31 mouse cellular contexts compared by ENCODE assay signal in genomic region chr17:12830351-12830750, GRCm38 (mm10). TPM values are rescaled to one million over a fixed set of nuclear protein-coding genes. Genes with fewer than 3 reads are reported as not detected.
DNase-seq lines count a peak whose midpoint lies in the region; ATAC-seq and TF ChIP-seq lines count a peak whose summit lies in the region.
"Had no signal": no experiment of that assay in that cellular context is flagged by ENCODE, and none has a peak within 500 bp of the region (broad histone marks: within the 10 kb centered on the region; RNA-seq: fewer than 3 reads in every experiment).

No protein-coding gene starts in this region.

- no peaks in the 10 kb centered on the region for H3K36me3 ChIP-seq in limb, embryonic 10.5 days
- H3K36me3 ChIP-seq in liver, embryonic 12.5 days = no peaks in the 10 kb centered on the region
- H3K36me3 ChIP-seq: embryonic facial prominence, embryonic 13.5 days; forebrain, embryonic 12.5 days; heart, embryonic 15.5 days; hindbrain, embryonic 15.5 days; midbrain, embryonic 13.5 days had no signal

- H3K4me2 ChIP-seq in liver, embryonic 12.5 days = no peak overlapping the region
- H3K4me2 ChIP-seq: embryonic facial prominence, embryonic 13.5 days; forebrain, embryonic 12.5 days; heart, embryonic 15.5 days; hindbrain, embryonic 15.5 days; midbrain, embryonic 13.5 days had no signal

- H3K4me3 ChIP-seq in layer of hippocampus, adult 2 months = no peak overlapping the region
- no peak overlapping the region for H3K4me3 ChIP-seq in cerebellum, adult 2 months (replicated peaks; ENCODE audit: insufficient read depth, low read depth, low read length)
- H3K4me3 ChIP-seq in limb, embryonic 10.5 days = no peak overlapping the region
- no peak overlapping the region for H3K4me3 ChIP-seq in liver, embryonic 12.5 days
- H3K4me3 ChIP-seq: embryonic facial prominence, embryonic 13.5 days; erythroblast, embryonic 14.5 days; forebrain, embryonic 12.5 days; heart, embryonic 15.5 days; hindbrain, embryonic 15.5 days; megakaryocyte, embryonic 14.5 days; midbrain, embryonic 13.5 days had no signal

- H3K9me3 ChIP-seq in limb, embryonic 10.5 days (replicated peaks) = peaks cover 5% of the 10 kb centered on the region; the same call in 1 of the 2 replicates
- H3K9me3 ChIP-seq in liver, embryonic 12.5 days (replicated peaks) = no peaks in the 10 kb centered on the region; the same call in 1 of the 2 replicates
- H3K9me3 ChIP-seq: forebrain, embryonic 12.5 days; hindbrain, embryonic 15.5 days; megakaryocyte, embryonic 14.5 days; midbrain, embryonic 13.5 days had no signal

- DNase-seq in layer of hippocampus, adult 2 months (ENCODE audit: low spot score in 2 of 2) = no peak
- no peak for DNase-seq in layer of hippocampus, postnatal 36 days
- DNase-seq in brain, adult 2 months (ENCODE audit: low read depth, low spot score) = peak; percentile 76
- peak; percentile 51 to 72 for DNase-seq in cerebellum, adult 2 months
- DNase-seq in limb, embryonic 10.5 days (ENCODE audit: low spot score) = peak; percentile 12
- DNase-seq in frontal cortex, postnatal 25 days (ENCODE audit: low spot score in 2 of 2) = no peak
- DNase-seq: adrenal gland, adult 8-10 months; B cell, adult 2 months; embryo, embryonic 11 days; heart, postnatal 4 days; kidney, adult 2 months; liver, postnatal 0 days; right cerebral cortex, postnatal 14 days; spleen, adult 18-20 months; thymus, postnatal 14 days had no signal

- H3K4me1 ChIP-seq in cerebellum, adult 2 months (ENCODE audit: control insufficient read depth, insufficient read depth, low read length) = peaks cover 8% of the 10 kb centered on the region; the same call in 1 of the 2 replicates
- H3K4me1 ChIP-seq in limb, embryonic 10.5 days = peaks cover 6% of the 10 kb centered on the region; the same call in 1 of the 2 replicates
- H3K4me1 ChIP-seq in liver, embryonic 12.5 days = no peaks in the 10 kb centered on the region
- H3K4me1 ChIP-seq: embryonic facial prominence, embryonic 13.5 days; forebrain, embryonic 12.5 days; hindbrain, embryonic 15.5 days; midbrain, embryonic 13.5 days had no signal

- WGBS in cerebellum, adult 2 months = 42% methylated on average over 5 of the region's 5 CpGs
- WGBS in limb, embryonic 10.5 days = 84% methylated on average over 5 of the region's 5 CpGs
- 65% methylated on average over 5 of the region's 5 CpGs for WGBS in liver, embryonic 12.5 days (ENCODE audit: insufficient replicate concordance)

- no peaks in the 10 kb centered on the region for H3K27me3 ChIP-seq in cerebellum, adult 2 months (ENCODE audit: control insufficient read depth, insufficient read depth, low read length)
- H3K27me3 ChIP-seq in limb, embryonic 10.5 days (ENCODE audit: low read depth, poor library complexity, severe bottlenecking) = no peaks in the 10 kb centered on the region
- no peaks in the 10 kb centered on the region for H3K27me3 ChIP-seq in liver, embryonic 12.5 days (replicated peaks)
- H3K27me3 ChIP-seq: embryonic facial prominence, embryonic 13.5 days; forebrain, embryonic 12.5 days; heart, embryonic 15.5 days; hindbrain, embryonic 15.5 days; midbrain, embryonic 13.5 days had no signal

- no peak overlapping the region for H3K9ac ChIP-seq in liver, embryonic 12.5 days
- H3K9ac ChIP-seq: embryonic facial prominence, embryonic 13.5 days; forebrain, embryonic 12.5 days; heart, embryonic 15.5 days; hindbrain, embryonic 15.5 days; liver, postnatal 0 days; midbrain, embryonic 13.5 days had no signal

- ATAC-seq in liver, embryonic 12.5 days = no peak
- ATAC-seq: liver, postnatal 0 days; midbrain, embryonic 13.5 days had no signal

- TF ChIP-seq CTCF in layer of hippocampus, adult 2 months (conservative IDR thresholded peaks at IDR 0.05) = no peak
- no peak for TF ChIP-seq CTCF in cerebellum, adult 2 months (IDR thresholded peaks at IDR 0.05; ENCODE audit: borderline replicate concordance, insufficient read depth, low read depth, low read length)

- TF ChIP-seq POLR2A in cerebellum, adult 2 months (IDR thresholded peaks at IDR 0.05; ENCODE audit: borderline replicate concordance, insufficient read depth, low read length) = no peak

- peak overlapping the region; percentile 73 for H3K27ac ChIP-seq in layer of hippocampus, adult 2 months
- H3K27ac ChIP-seq in cerebellum, adult 2 months (ENCODE audit: insufficient read depth, low read length) = peak overlapping the region; percentile 10; the same call in 1 of the 2 replicates
- H3K27ac ChIP-seq in limb, embryonic 10.5 days = no peak overlapping the region
- H3K27ac ChIP-seq in liver, embryonic 12.5 days = no peak overlapping the region
- H3K27ac ChIP-seq: embryonic facial prominence, embryonic 13.5 days; forebrain, embryonic 12.5 days; heart, embryonic 15.5 days; hindbrain, embryonic 15.5 days; kidney, postnatal 0 days; midbrain, embryonic 13.5 days had no signal

RNA-seq across cellular contexts. Expression of gene Mas1, which starts 37.6 kb away (rescaled TPM):
- total RNA-seq in layer of hippocampus, adult 2 months (2021) = 10 to 100 TPM; 56.2 to 56.3 TPM
- 10 to 100 TPM; 52.1 to 63.5 TPM for total RNA-seq in layer of hippocampus, postnatal 36 days (2021)
- 0.25 and 0.44 TPM in 2 replicates for polyA plus RNA-seq in cerebellum, adult 2 months (2012; rRNA removed)
- polyA plus RNA-seq in limb, embryonic 10.5 days (2016; fragmentation: Nextera tagmentation; extraction: Ambion mirVana) = 0.73 and 0.93 TPM in 2 replicates
- 0.12 and 0.44 TPM in 2 replicates for polyA plus RNA-seq in liver, embryonic 12.5 days (2016; fragmentation: Nextera tagmentation; extraction: Ambion mirVana)
- total RNA-seq: MEL; monocyte, adult 5-6 weeks; neutrophil, adult 5-6 weeks had no signal
- polyA plus RNA-seq: erythroblast, embryonic 14.5 days; hindbrain, embryonic 15.5 days; large intestine, adult 2 months; midbrain, embryonic 13.5 days had no signal

RNA-seq across cellular contexts. Expression of gene Mrgprh, which starts 45.5 kb away (rescaled TPM):
- total RNA-seq in layer of hippocampus, adult 2 months (2021) = under 1 TPM in 1 of 2 experiments, not detected in 1; 0.25 TPM
- not detected for total RNA-seq in layer of hippocampus, postnatal 36 days (2021)
- polyA plus RNA-seq in cerebellum, adult 2 months (2012; rRNA removed) = 0.51 and 0.62 TPM in 2 replicates
- 0.09 TPM in 1 of 2 replicates, not detected in the other for polyA plus RNA-seq in limb, embryonic 10.5 days (2016; fragmentation: Nextera tagmentation; extraction: Ambion mirVana)
- polyA plus RNA-seq in liver, embryonic 12.5 days (2016; fragmentation: Nextera tagmentation; extraction: Ambion mirVana) = not detected in 2 replicates
- total RNA-seq: layer of hippocampus, postnatal 10 days; MEL; monocyte, adult 5-6 weeks; neutrophil, adult 5-6 weeks had no signal
- polyA plus RNA-seq: embryonic facial prominence, embryonic 13.5 days; erythroblast, embryonic 14.5 days; forebrain, embryonic 12.5 days; hindbrain, embryonic 15.5 days; intestine, embryonic 14.5 days; kidney, postnatal 0 days; limb, embryonic 11.5 days; liver, postnatal 0 days; midbrain, embryonic 13.5 days had no signal

Comparison
In these comparisons a context has a peak if more than half of its experiments do, and no peak if none do; other contexts are left out.
1. DNase-seq: peak in brain, adult 2 months (single experiment), cerebellum, adult 2 months (2 of 2) and limb, embryonic 10.5 days (single experiment); none in layer of hippocampus, adult 2 months (0 of 2), layer of hippocampus, postnatal 36 days (0 of 2) and frontal cortex, postnatal 25 days (0 of 2).
2. H3K27ac ChIP-seq: peak in layer of hippocampus, adult 2 months (single experiment) and cerebellum, adult 2 months (single experiment); none in limb, embryonic 10.5 days (single experiment) and liver, embryonic 12.5 days (single experiment).